Mouse (Mus musculus): ENCODE measurements at regions not wholly inside any gene's neighbourhood (a gene's known extent, or its start where the extent isn't known, plus 50 kb on each side); places are given as distances from the start of the nearest gene placed in this dataset.
"Not testable (repeated sequence)": the region's sequence is repeated elsewhere in the genome, so short reads cannot be mapped to it uniquely, and the experiment has no call there.

DNA sequence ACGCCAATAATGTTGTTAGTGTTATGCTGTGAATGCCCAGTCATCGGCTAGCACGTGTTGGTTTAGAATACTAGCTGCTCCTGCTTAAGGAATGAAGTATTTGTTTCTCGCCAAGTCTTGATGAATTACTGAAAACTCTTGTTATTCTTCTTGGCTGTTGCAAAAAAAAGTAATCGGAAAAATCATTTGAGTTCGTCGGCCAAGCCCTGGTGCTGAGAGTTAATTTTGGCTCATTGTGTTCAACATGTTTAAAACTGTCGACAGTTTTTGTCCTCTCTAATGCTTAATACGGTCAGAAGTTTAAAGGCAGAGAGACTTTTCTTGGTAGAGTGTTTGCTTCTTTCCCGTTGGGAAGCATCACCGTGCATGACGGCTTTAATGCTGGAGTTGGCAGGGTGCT, 68.8 kb downstream of the Dusp6 start:
- Histone ChIP-seq H3K9ac (ENCODE audit: low read depth, poor library complexity, severe bottlenecking) (no peak overlapping the region), H3K4me3 (ENCODE audit: low read depth, low read length) (no peak overlapping the region), H3K36me3 (ENCODE audit: control insufficient read depth, insufficient read depth, low read length, poor library complexity, severe bottlenecking) (no peaks in the 10 kb centered on the region), H3K27ac (ENCODE audit: insufficient read depth, low read length) (no peak overlapping the region), H3K27me3 (ENCODE audit: control insufficient read depth, insufficient read depth, low read length, poor library complexity, severe bottlenecking) (no peaks in the 10 kb centered on the region), H3K4me1 (ENCODE audit: control insufficient read depth, insufficient read depth, low read length) (no peaks in the 10 kb centered on the region), H3K9me3 (replicated peaks; ENCODE audit: control insufficient read depth, insufficient read depth, low read length, poor library complexity, severe bottlenecking) (no peaks in the 10 kb centered on the region; the same call in 1 of the 2 replicates)
- TF ChIP-seq EP300 (IDR thresholded peaks at IDR 0.05; ENCODE audit: insufficient read depth, low read depth, low read length) (no peak), CTCF (IDR thresholded peaks at IDR 0.05; ENCODE audit: low read depth, low read length) (no peak), POLR2A (IDR thresholded peaks at IDR 0.05; ENCODE audit: insufficient read depth, low read length) (no peak)

DNA sequence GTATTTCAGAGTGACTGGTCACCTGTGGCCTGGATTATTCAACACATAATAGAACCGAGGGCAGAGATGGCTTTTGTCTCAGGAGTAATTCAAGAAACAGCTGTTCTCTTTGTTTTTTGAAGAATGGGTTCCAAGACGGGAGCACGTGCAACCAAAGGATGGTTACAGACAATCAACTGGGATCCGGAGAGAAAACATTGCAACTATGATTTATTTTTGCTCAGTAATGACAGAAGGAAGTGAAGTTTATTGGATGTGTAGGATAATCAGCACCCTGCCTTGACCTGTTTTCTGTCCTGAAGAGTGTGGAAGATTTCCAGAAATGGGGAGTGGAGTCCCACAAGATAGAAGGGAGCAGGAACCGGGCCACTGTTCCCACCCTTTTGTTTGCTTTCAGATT, 70.8 kb downstream of the Dusp6 start:
- Histone ChIP-seq H3K4me3 (ENCODE audit: low read depth, low read length) (no peak overlapping the region), H3K9me3 (replicated peaks; ENCODE audit: control insufficient read depth, insufficient read depth, low read length, poor library complexity, severe bottlenecking) (peaks cover 12% of the 10 kb centered on the region), H3K36me3 (ENCODE audit: control insufficient read depth, insufficient read depth, low read length, poor library complexity, severe bottlenecking) (no peaks in the 10 kb centered on the region), H3K4me1 (ENCODE audit: control insufficient read depth, insufficient read depth, low read length) (no peaks in the 10 kb centered on the region), H3K27ac (ENCODE audit: insufficient read depth, low read length) (no peak overlapping the region), H3K9ac (ENCODE audit: low read depth, poor library complexity, severe bottlenecking) (no peak overlapping the region), H3K27me3 (ENCODE audit: control insufficient read depth, insufficient read depth, low read length, poor library complexity, severe bottlenecking) (no peaks in the 10 kb centered on the region)
- TF ChIP-seq POLR2A (IDR thresholded peaks at IDR 0.05; ENCODE audit: insufficient read depth, low read length) (no peak), CTCF (IDR thresholded peaks at IDR 0.05; ENCODE audit: low read depth, low read length) (no peak), EP300 (IDR thresholded peaks at IDR 0.05; ENCODE audit: insufficient read depth, low read depth, low read length) (no peak)

DNA sequence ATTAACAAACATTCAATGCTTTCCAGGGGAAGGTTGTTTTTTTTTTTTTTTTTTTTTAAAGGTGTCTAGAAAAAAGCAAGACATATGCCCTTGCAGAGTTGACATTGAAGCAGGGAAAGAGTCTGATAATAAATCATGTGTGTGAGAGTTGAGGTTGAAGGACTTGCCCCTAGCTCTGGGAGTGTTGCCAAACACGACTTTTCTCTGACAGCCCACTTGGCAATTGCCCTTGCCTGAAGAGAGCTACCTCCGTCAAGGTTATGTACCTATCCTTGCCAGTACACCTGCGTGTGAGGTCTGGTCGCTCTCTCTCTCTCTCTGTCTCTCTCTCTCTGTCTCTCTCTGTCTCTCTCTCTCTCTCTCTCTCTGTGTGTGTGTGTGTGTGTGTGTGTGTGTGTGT, 73.1 kb downstream of the Dusp6 start:
- H3K9me3 ChIP-seq (replicated peaks; ENCODE audit: control insufficient read depth, insufficient read depth, low read length, poor library complexity, severe bottlenecking): peaks cover 13% of the 10 kb centered on the region
- no peak for TF ChIP-seq EP300 (IDR thresholded peaks at IDR 0.05; ENCODE audit: insufficient read depth, low read depth, low read length)
- no peak for TF ChIP-seq CTCF (IDR thresholded peaks at IDR 0.05; ENCODE audit: low read depth, low read length)
- TF ChIP-seq POLR2A (IDR thresholded peaks at IDR 0.05; ENCODE audit: insufficient read depth, low read length): no peak
- H3K36me3 ChIP-seq (ENCODE audit: control insufficient read depth, insufficient read depth, low read length, poor library complexity, severe bottlenecking): no peaks in the 10 kb centered on the region
- H3K27me3 ChIP-seq (ENCODE audit: control insufficient read depth, insufficient read depth, low read length, poor library complexity, severe bottlenecking): no peaks in the 10 kb centered on the region
- H3K4me3 ChIP-seq (ENCODE audit: low read depth, low read length): no peak overlapping the region
- no peaks in the 10 kb centered on the region for H3K4me1 ChIP-seq (ENCODE audit: control insufficient read depth, insufficient read depth, low read length)
- H3K27ac ChIP-seq (ENCODE audit: insufficient read depth, low read length): no peak overlapping the region
- no peak overlapping the region for H3K9ac ChIP-seq (ENCODE audit: low read depth, poor library complexity, severe bottlenecking)

DNA sequence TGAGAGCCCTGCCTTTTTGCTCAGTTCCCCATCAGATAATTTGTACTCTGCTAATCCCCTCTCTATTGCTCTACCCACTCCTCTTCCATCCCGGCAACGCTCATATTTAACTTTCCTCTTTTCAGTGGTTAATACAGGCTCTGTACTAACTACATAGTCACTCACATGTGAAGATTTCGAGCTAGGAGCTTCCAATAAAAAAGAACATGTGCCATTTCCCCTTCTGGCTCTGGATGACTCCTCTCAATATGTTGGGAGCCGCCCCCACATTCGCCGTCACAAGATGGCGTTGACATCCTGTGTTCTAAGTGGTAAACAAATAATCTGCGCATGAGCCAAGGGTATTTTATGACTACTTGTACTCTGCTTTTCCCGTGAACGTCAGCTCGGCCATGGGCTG, 75.8 kb downstream of the Dusp6 start:
- not testable (repeated sequence) for H3K36me3 ChIP-seq (ENCODE audit: control insufficient read depth, insufficient read depth, low read length, poor library complexity, severe bottlenecking); H3K9ac ChIP-seq (ENCODE audit: low read depth, poor library complexity, severe bottlenecking); H3K27ac ChIP-seq (ENCODE audit: insufficient read depth, low read length); H3K27me3 ChIP-seq (ENCODE audit: control insufficient read depth, insufficient read depth, low read length, poor library complexity, severe bottlenecking); H3K4me3 ChIP-seq (ENCODE audit: low read depth, low read length); H3K4me1 ChIP-seq (ENCODE audit: control insufficient read depth, insufficient read depth, low read length)
- peaks cover 13% of the 10 kb centered on the region for H3K9me3 ChIP-seq (replicated peaks; ENCODE audit: control insufficient read depth, insufficient read depth, low read length, poor library complexity, severe bottlenecking)

DNA sequence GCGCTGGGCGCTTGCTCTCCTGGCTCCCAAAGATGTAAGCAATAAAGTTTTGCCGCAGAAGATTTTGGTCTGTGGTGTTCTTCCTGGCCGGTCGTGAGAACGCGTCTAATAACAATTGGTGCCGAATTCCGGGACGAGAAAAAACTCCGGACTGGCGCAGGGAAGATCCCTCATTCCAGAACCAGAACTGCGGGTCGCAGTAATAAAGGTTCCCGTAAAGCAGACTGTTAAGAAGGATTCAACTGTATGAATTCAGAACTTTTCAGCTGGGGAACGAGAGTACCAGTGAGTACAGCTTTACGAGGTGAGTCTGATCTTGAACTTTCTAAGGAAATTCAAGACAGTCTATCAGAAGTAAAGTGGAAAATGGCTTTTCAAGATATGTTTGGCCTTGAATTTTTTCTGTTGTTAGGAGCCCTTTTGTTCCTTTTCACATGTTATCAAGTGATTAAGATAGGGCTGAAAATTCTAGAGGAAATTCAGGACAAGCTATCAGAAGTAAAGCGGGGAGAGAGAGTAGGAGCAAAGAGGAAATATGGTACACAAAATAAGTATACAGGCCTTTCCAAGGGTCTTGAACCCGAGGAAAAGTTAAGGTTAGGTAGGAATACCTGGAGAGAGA, 76.4 kb downstream of the Dusp6 start:
- H3K9me3 ChIP-seq (replicated peaks; ENCODE audit: control insufficient read depth, insufficient read depth, low read length, poor library complexity, severe bottlenecking): peaks cover 13% of the 10 kb centered on the region
- not testable (repeated sequence) for H3K27me3 ChIP-seq (ENCODE audit: control insufficient read depth, insufficient read depth, low read length, poor library complexity, severe bottlenecking); H3K36me3 ChIP-seq (ENCODE audit: control insufficient read depth, insufficient read depth, low read length, poor library complexity, severe bottlenecking)

DNA sequence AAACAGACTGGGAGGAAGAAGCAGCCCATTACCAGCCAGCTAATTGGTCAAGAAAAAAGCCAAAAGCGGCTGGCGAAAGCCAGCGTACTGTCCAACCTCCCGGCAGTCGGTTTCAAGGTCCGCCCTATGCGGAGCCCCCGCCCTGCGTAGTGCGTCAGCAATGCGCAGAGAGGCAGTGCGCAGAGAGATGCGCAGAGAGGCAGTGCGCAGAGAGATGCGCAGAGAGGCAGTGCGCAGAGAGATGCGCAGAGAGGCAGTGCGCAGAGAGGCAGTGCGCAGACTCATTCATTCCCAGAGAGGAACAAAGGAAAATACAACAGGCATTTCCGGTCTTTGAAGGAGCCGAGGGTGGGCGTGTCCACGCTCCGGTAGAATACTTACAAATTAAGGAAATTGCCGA, 77.0 kb downstream of the Dusp6 start:
- H3K36me3 ChIP-seq (ENCODE audit: control insufficient read depth, insufficient read depth, low read length, poor library complexity, severe bottlenecking); H3K27ac ChIP-seq (ENCODE audit: insufficient read depth, low read length); H3K4me3 ChIP-seq (ENCODE audit: low read depth, low read length); H3K4me1 ChIP-seq (ENCODE audit: control insufficient read depth, insufficient read depth, low read length); H3K9ac ChIP-seq (ENCODE audit: low read depth, poor library complexity, severe bottlenecking); H3K27me3 ChIP-seq (ENCODE audit: control insufficient read depth, insufficient read depth, low read length, poor library complexity, severe bottlenecking): not testable (repeated sequence)
- H3K9me3 ChIP-seq (replicated peaks; ENCODE audit: control insufficient read depth, insufficient read depth, low read length, poor library complexity, severe bottlenecking): peaks cover 16% of the 10 kb centered on the region

More for the DNA sequence above, 76.4 kb downstream of the Dusp6 start:
- H3K4me3 ChIP-seq (ENCODE audit: low read depth, low read length); H3K4me1 ChIP-seq (ENCODE audit: control insufficient read depth, insufficient read depth, low read length); H3K9ac ChIP-seq (ENCODE audit: low read depth, poor library complexity, severe bottlenecking); H3K27ac ChIP-seq (ENCODE audit: insufficient read depth, low read length): not testable (repeated sequence)

Measured in ES-Bruce4 (cell line).